Mouse (Mus musculus) thymus, postnatal 14 days (tissue): ENCODE measurements around the gene 1700122O11Rik.

Source experiments
- DNase-seq: peaks from one replicate; pipeline ENCODE4 v3.0.0; 2021

1700122O11Rik gene

DNA sequence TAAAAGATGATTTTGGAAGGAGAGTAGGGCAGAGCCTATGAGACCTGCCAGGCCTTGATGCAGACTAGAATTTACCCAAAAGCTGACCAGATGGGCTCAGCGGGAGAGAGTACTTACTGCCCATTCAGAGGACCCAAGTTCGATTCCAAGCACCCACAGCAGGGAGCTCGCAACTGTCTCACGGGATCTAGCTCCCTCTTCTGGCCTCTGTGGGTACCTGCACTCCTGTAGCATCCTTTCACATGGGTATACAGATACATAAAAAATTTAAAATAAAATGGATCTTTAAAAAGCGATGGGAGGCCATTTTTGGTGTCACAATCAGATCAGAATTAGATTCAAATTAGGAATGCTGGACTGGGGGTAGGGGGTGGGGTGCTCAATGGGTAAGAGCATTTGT, 11.1 kb downstream of the 1700122O11Rik start:
- no peak for DNase-seq

DNA sequence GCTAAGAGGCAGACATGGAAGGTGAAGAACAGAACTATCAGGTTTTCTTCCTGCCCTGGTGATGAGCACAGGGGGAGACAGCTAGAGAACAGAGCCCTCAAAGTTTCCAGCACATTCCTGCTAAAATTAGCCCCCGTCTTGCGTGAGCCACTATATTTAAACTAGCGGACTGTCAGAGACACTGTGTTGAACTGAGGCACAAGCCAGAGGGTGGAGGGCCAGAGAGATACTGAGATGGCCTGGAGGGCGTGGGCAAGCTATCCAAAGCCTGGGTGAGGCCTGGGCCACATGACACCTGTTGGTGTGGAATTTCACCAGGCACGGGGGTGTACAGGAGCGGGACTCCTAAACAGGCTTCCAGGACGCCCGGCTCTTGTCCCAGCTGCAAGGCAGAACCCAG, 14.0 kb downstream of the 1700122O11Rik start:
- DNase-seq: no peak

DNA sequence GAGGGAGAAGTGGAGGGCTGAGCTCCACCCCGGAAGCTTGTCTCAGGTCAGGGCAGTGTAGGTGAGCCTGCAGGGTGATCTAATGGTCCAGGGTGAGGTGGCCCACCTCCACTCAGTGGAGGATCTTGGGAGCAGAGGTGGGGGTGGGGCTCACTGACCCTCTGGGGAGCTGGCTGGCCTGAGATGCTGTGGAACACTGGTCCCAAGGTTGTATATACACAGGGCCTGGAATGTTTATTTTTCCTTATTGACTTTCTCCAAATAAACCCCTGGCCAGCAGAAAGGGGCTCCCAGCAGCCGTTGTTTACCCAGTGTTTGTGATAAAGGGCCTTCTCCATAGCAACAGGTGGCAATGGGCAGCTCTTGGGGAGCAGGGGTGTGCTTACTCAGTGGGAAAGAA, 18.5 kb downstream of the 1700122O11Rik start:
- no peak for DNase-seq

DNA sequence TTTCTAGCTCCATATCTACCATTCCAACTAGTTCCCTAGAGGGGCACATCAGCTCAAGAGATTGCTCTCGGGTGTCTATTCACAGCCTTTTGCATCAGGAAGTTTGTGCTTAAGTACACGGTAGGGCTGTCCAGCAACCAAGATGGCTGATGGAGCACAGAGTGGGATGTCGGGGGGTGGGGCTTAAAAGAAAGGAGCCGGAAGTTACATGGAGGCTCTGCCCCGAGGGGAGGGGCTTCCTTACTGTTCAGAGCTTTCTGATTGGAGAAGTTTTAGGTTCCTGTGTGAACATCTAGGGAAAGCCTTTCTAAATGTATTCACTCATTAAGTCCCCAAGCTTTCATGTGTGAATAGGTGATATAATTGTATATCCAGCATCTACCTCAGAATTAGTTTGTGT, 21.5 kb downstream of the 1700122O11Rik start:
- no peak for DNase-seq

DNA sequence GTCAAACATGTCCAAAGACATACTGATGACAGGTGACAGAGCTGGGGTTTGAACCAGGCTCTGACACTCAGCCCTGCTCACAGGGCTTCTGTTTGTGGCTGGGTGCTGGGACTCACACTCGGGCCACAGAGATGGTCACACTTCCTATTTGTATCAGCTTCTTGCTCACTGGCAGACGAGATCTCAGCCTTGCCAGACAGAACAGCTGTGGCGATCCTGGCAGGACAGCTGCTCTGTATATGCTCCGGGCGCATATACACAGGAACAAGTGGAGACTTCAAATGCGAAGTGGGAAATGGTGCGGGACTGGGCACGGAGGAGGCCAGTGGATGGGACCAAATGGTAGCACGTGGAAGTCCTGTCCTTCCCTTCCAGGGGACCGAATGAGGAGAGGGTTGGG, 25.5 kb downstream of the 1700122O11Rik start:
- DNase-seq: no peak

DNA sequence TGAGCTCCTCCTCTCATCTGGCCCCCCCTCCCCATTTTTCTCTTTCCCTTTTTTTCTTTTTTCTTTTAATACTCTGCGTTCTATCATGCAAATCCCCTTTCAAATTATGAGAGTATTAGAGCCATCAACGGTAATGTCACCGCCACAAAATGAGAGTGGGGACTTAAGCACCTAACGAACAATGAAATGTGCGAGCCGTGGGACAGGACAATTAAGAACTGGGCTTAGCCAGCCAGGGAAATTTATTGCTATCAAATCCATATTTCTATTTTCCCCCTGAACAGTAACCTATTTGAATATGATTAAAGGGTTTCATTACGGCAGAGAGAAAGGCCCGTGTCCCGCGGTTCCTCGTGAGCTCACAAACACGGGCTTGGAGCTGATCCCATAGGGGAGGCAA, 27.0 kb downstream of the 1700122O11Rik start:
- no peak for DNase-seq

DNA sequence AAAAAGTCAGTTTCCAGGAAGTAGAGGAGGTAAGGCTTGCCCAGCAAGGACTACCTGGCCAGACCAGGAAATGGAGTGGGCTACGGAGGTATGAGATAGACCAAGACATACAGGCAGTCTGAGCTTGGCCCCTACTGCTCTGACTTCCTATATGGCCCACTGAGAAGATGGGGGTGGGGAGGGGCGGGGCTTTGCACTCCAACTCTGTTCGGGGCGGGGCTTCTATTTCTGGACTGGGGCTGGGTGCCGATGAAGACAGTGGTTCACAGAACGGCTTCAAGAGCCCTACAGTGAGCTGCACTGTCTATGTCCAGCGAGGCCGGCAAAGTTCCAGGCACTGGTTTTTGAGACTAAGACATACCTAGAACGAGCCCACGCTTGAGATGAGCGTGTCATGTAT, 27.8 kb downstream of the 1700122O11Rik start:
- no peak for DNase-seq

DNA sequence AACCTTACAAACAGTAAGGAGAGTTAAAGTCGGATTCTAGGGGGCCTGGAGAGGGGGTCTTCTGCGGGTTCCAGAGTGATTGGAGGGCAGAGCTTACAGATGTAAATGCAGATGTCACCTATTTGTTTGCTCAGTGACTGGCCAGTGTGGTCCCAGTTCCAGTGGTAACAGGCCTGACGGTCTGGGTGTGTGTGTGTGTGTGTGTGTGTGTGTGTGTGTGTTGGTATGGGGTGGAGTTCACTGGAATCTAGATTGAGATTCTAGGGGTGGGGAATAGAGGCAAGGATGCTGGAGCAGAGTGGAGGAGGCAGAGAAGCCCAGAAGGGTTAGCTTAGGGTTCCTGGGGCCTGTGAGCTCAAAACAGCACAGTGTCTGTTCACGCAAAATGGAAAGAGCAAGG, 32.3 kb downstream of the 1700122O11Rik start:
- no peak for DNase-seq

DNA sequence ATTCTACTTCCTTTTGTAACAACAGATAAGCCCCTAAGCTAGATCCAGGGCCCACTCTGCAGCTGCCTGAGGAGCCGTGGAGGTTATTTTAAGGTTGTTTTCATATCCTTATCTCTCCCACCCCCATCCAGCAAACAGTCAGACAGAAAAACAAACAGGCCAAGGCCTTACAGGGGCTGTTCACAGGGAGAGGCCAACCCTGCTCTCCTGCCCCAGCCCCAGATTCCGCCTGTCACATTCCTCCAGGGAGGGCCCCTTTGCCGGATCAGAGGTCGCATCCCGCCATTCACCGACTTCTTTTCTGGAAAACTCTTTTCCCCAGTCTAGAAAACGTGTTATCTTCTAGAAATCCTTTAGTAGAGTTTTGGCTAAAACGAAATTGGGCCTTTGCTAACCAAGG, 33.0 kb downstream of the 1700122O11Rik start:
- no peak for DNase-seq

DNA sequence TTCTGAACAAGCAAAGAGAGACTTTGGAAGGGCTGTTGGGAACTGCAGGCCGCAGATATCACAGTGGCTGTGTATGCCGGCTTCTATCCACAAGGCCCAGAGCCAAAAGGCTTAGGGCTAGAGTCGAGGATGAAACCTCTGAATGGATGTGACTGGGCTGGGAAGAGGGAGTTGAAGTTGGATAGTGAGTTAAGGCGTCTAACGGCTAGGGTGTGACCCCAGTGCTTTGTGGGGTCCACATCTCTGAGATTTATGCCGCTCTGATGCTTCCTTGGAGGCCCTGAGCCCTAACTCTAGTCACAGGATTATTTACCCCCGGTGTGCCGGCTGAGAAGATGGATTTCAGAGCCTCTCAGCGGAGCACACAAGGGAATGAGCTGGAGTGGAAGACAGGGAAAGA, 33.5 kb downstream of the 1700122O11Rik start:
- no peak for DNase-seq

DNA sequence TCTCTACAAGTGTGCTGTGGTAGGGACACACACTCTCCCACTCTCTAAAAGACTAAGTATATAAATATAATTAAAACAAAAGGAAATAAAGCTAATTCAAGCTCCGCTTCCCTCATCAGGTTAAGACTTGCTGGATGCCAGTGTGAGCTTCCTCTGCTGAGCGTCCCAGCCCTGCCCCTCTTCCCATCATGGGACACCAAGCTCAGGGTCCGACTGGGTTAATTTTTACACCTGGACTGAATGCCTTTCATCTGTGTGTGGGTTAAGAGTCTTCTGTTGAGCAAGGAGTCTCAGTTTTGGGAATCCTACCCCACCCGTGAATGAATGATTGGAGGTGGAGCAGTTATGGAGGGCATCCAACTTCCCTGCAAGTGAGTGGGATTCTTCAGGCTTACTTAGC, 35.6 kb downstream of the 1700122O11Rik start:
- DNase-seq: no peak

DNA sequence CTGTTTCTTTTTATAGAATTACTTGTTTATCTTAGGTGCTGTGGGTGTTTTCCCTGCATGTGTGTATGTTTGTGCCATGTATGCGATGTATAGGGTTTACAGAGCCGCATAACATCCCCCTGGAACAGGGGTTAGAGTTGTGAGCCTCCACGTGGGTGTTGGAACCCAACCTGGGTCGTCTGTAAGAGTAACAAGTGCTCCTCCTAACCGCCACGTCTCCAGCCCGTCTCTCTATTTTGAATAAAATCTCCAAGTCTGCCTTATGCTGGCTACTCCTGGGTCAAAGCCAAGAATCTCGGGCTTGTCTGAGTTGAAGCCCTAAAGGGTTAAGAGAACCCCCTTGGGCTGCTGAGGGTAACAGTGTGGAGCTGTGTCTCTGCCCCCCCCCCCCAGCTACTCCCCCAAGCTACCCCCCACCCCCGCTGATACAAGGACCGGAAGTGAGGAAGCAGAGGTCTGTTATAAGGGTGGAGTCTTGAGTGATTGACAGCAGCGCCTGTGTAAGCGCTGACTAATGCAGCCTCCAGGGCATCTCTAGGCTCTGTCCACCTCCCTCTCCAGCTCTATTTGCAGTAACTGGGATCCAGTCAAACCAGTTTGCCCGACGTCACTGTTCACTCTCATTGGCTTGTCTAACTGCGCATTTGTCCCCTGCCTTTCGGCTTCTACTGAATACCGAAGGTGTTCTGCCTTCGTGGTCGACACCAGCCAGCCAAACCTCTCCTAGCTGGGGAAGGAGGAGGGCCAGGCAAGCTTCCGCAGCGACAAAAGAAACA, 36.3 kb downstream of the 1700122O11Rik start:
- peak; percentile 74 for DNase-seq

DNA sequence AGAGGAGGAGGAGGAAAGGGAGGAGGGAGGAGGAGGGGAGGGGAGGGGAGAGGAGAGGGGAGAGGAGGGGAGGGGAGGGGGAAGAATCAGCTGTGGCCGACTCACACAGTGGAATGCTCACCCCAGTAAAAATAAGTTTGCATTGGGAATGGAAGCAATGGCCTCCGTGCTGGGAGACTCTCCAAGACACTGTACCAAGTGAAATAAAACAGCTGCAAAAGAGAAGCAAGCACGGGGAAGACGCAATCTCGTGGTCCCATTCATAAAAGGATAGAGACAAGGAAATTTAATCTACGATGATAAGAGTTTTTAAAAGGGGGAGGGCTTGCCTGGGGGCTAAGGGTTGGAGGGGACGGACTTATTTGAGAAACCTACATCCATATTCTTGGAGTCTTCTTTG, 36.9 kb downstream of the 1700122O11Rik start:
- DNase-seq: no peak

DNA sequence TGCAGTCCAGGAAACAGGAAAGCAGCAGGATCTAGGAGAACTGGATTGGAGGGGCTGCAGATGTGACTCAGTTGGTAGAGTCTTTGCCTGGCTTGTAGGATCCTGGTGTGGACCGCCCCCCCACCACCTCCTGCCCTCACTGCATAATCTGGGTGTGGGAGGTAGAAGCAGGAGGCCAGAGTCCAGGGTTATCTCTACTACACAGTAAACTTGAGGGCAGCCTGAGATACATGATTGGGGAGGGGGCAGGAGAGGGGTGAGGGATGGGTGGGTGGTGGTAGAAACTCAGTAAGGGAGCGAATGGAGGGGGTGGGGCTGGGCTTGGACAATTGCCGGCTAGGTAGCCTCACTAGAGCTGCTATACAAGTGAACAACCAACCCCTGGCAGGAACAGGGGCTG, 38.3 kb downstream of the 1700122O11Rik start:
- no peak for DNase-seq

DNA sequence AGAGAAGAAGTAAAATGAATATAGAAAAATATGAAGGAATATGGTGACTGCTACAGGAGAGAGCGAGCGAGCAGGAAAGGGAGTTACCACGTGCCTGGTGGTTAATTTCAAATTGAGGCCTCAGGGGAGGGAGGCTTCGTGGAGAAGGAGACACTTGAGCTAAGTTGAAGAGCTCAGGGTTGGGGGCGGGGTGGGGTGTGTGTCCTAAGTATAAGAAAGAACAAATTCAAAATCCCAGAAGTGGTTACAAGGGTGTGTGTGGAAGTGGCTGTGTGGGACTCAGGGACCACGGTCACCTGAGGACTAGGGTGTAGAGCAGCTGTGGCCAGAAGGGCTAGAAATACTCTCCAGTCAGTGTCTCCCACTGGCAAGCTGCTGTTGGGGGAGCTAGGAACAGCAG, 38.7 kb downstream of the 1700122O11Rik start:
- no peak for DNase-seq

DNA sequence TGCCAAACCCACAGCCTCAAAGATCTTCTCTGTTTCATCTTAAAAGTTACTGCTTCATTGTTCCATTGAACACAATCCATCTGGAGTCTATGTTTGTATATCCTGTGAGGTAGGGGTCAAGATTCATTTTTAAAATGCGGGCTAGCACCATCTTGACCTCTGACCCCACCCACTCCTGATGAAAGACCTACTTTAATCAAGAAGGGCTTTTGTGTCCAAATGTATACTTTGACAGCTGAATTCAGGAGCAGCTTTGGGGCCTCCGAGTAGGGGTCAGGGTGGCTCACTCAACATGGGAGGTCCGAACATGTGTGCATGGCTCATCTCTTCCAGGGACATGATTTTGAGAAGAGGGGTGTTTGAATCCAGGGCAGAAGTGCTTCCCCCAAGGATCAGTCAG, 40.3 kb downstream of the 1700122O11Rik start:
- no peak for DNase-seq

DNA sequence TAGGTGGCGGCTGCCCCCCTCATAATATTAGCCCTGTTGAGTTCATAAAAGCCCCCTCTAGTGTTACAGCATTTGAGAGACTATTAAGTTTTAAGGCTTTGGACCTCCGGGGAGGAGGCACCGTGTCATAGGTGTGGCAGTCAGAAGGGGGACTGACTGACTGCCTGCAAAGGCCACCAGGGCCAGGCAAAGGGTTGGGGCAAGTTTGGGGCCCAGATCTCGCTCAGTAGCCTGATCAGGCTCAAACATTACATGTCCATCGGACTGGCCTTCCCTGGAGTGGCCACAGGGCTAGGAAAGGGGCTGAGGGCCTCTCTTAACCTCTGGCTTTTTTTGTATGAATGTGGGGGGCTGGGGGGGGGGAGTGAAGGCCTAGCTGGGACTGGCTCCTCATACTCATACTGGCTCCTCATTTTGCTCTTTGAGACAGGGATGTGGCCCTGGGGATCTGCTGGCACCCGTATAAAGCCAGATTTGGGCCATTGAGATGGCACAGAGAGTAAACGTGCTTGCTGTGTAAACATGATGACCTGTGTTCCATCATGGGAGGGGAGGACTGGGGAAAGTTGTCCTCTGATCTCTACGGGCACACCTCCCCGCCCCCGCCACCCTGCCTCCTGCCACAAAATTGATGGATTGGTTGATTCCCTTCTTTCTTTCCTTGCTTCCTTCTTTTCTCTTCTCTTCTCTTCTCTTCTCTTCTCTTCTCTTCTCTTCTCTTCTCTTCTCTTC, 47.5 kb downstream of the 1700122O11Rik start:
- no peak for DNase-seq

DNA sequence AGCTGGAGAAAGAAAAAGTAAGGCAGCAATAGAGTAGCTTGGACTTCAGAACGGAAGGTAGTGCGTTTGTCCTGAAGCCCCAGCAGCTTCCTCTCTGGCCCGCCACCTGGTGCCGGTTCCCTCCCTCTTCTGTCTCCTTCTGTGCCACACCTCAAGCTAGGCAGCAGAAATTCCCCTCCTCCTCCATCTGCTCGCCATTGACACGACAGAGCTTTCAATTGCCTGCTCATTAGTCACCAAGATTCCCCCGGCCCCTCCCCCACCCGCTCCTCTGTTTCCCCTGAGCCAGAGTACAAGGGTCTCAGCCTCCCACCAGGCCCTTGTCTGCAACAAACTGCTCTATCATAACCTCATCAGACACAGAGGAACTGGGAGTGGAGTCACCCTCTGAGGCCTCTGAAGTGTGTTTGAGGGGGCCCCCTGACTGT, 48.1 kb downstream of the 1700122O11Rik start:
- DNase-seq: peak; percentile 72

DNA sequence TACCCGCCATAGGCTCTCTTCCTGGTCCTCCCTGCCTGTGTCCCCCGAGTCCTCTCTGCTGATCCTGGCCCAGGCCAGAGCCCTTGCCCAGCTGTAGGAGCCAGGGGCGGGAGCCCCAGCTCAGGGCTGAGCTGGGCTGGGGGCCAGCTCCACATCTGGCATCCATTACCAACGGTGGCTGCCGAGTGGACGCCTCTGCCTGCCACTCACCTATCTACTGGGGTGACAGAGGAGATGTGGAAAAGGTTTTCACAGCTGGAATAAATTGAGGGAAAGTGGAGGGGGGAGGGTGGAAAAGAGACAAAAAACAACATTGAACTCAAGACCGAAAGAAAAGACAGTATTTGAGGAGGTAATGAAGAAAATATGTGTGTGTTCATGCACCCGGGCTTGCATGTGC, 49.3 kb downstream of the 1700122O11Rik start:
- DNase-seq: no peak

DNA sequence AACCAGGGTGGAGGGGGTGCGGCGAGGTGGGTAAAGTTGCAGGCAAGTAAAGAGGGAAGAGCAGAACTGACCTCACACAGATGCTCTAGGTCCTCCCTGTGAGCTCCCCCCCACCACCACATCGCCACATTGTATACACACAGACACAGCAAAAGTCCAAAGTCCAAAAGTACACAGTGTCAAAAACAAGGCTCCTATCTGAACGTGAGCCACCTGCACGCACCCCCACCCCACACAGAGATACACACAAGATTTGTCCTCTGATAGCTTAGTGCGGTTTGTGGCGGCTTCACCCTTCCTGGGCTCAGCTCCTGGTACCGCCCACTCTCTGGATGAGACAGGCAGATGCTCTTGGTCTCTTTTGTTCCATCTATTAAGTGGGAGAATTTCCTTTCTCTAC, 50.0 kb downstream of the 1700122O11Rik start:
- peak; percentile 59 for DNase-seq
